Mouse (Mus musculus) heart, adult 9 months (tissue): ENCODE data around the gene Olfr504.
"Not testable (repeated sequence)": the region's sequence is repeated elsewhere in the genome, so short reads cannot be mapped to it uniquely, and the experiment has no call there.

ENCODE experiments used
- DNase-seq, 2 experiments: peaks; one replicate each; pipeline ENCODE4 v3.0.0; 2022; ENCODE audit warnings: low spot score in 2 of 2

Gene Olfr504

GRCm38 (mm10) chr7:108565693-108566092, at the start of gene Olfr504:
Gene Olfr504 (minus strand): TSS chr7:108565793.
- DNase-seq = no peak

GRCm38 (mm10) chr7:108614110-108614509, 48.5 kb upstream of the Olfr504 start:
- no peak for DNase-seq

- no peak for DNase-seq
Observed at GRCm38 (mm10) chr7:108610487-108610886, 44.9 kb upstream of the Olfr504 start, which contains the start of gene Olfr506. Gene Olfr506 (plus strand): TSS chr7:108610787.

GRCm38 (mm10) chr7:108601916-108602315, 36.3 kb upstream of the Olfr504 start:
- DNase-seq = not testable (repeated sequence)

DNA sequence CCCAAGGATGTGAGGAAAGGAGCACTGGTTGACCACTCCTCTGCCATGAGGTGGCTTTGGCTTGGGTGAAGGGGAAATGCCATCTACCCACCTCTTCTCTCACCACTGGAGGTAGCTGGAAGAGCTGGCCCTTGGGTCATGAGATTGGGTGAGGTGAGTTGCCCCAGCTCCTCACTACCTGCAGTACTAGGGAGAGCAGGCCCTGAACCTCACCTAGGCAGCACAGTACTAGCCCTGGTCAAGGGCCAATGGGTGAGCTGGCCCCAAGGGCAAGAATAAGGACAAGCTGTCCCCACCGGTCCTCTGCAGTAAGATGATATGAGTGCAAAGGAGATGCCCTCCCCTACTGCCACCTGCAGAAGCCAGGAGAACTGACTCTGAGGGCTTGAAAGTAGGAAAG, 24.2 kb upstream of the Olfr504 start:
- DNase-seq = no peak

DNA sequence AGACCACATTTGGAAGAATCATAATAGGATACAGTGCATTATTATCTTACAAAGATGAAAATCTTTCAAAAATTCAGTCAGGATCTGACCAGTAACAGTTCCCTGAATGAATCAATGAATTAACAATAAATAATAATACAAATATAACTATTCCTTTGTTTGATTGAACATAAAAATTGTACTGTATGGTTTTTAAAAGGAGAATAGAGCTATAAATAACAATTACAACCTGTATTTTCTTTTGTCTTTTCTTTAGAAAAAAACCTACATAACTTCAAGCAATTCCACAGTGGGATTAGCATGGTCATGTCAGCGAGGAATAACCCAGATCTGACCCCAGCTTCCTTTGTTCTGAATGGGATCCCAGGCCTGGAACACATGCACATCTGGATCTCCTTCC, 21.4 kb downstream of the Olfr504 start, which contains the start of gene Olfr503:
Olfr503 (plus strand) TSS at position 301 of the 400 bp plus-strand sequence.
- not testable (repeated sequence) for DNase-seq

DNA sequence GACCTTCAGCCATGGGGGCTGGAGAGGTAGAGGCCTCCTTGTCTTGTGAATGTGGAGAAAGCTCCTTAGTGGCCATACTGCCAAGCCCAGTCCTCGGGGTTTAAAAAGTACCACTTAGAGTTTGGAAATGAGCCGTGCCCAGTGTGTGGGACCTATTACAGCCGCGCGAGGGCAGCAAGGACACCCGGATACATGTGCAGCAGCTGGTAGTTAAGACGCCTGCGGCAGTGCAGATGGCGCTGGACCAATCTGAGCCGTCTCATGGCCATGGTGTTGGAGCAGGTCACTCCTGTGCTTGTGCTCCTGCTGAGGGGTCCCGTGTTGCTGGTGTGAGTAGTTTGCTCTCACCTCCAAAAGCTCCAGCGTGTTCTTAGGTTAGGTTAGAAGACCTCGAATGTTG, 23.2 kb downstream of the Olfr504 start:
- no peak for DNase-seq

- DNase-seq = no peak
Observed at GRCm38 (mm10) chr7:108524965-108525364, 40.6 kb downstream of the Olfr504 start, which contains the start of gene Olfr502. Gene Olfr502 (minus strand): TSS chr7:108525065.
